Mouse (Mus musculus): ENCODE measurements at regions not wholly inside any gene's neighbourhood (a gene's known extent, or its start where the extent isn't known, plus 50 kb on each side); places are given as distances from the start of the nearest gene placed in this dataset.

- Histone ChIP-seq H3K36me3 (ENCODE audit: control insufficient read depth, insufficient read depth) (no peaks in the 10 kb centered on the region), H3K79me2 (ENCODE audit: control insufficient read depth, insufficient read depth) (no peaks in the 10 kb centered on the region), H3K4me3 (ENCODE audit: insufficient read depth, poor library complexity, severe bottlenecking) (no peak overlapping the region), H3ac (ENCODE audit: control insufficient read depth, insufficient read length, low read depth) (no peak overlapping the region), H3K27me3 (ENCODE audit: control insufficient read depth, insufficient read depth, insufficient read length) (no peaks in the 10 kb centered on the region), H3K79me3 (ENCODE audit: low read depth) (no peaks in the 10 kb centered on the region)
- peak; percentile 34 for TF ChIP-seq CEBPB (IDR thresholded peaks at IDR 0.05; ENCODE audit: low read depth)
- TF ChIP-seq USF1 (IDR thresholded peaks at IDR 0.05; ENCODE audit: low read depth) = no peak
These were observed 55.9 kb upstream of the Fmod start for GRCm38 (mm10) chr1:133981185-133981584.

- H3ac ChIP-seq (ENCODE audit: control insufficient read depth, insufficient read length, low read depth) = no peak overlapping the region
- no peaks in the 10 kb centered on the region for H3K27me3 ChIP-seq (ENCODE audit: control insufficient read depth, insufficient read depth, insufficient read length)
- H3K79me3 ChIP-seq (ENCODE audit: low read depth) = no peaks in the 10 kb centered on the region
- H3K4me3 ChIP-seq (ENCODE audit: insufficient read depth, poor library complexity, severe bottlenecking) = no peak overlapping the region
- H3K79me2 ChIP-seq (ENCODE audit: control insufficient read depth, insufficient read depth) = no peaks in the 10 kb centered on the region
- TF ChIP-seq MYOD1 (IDR thresholded peaks at IDR 0.05; ENCODE audit: control insufficient read depth, insufficient read length, low read depth) = no peak
- no peak for TF ChIP-seq MYOG (IDR thresholded peaks at IDR 0.05; ENCODE audit: control insufficient read depth, extremely low read depth, insufficient read length)
- no peak for TF ChIP-seq CTCF (IDR thresholded peaks at IDR 0.05; ENCODE audit: control insufficient read depth, insufficient read depth, insufficient read length)
- TF ChIP-seq FOSL1 (IDR thresholded peaks at IDR 0.05; ENCODE audit: insufficient read depth, low read length, poor library complexity, severe bottlenecking) = peak; percentile 33
- peak; percentile 52 for TF ChIP-seq MAX (IDR thresholded peaks at IDR 0.05)
- peak; percentile 74 for TF ChIP-seq USF1 (IDR thresholded peaks at IDR 0.05; ENCODE audit: low read depth)
- no peak for TF ChIP-seq CEBPB (IDR thresholded peaks at IDR 0.05; ENCODE audit: low read depth)
- H3K36me3 ChIP-seq (ENCODE audit: control insufficient read depth, insufficient read depth) = no peaks in the 10 kb centered on the region
These were observed 57.2 kb upstream of the Prelp start for GRCm38 (mm10) chr1:133978271-133978988.

GRCm38 (mm10) chr1:133977260-133977659 lies 56.0 kb upstream of the Prelp start:
- H3K79me2 ChIP-seq (ENCODE audit: control insufficient read depth, insufficient read depth) = no peaks in the 10 kb centered on the region
- TF ChIP-seq USF1 (IDR thresholded peaks at IDR 0.05; ENCODE audit: low read depth) (no peak), CTCF (IDR thresholded peaks at IDR 0.05; ENCODE audit: control insufficient read depth, insufficient read depth, insufficient read length) (no peak), MAX (IDR thresholded peaks at IDR 0.05) (no peak)
- H3ac ChIP-seq (ENCODE audit: control insufficient read depth, insufficient read length, low read depth) = no peak overlapping the region
- H3K27me3 ChIP-seq (ENCODE audit: control insufficient read depth, insufficient read depth, insufficient read length) = no peaks in the 10 kb centered on the region
- H3K79me3 ChIP-seq (ENCODE audit: low read depth) = no peaks in the 10 kb centered on the region
- H3K4me3 ChIP-seq (ENCODE audit: insufficient read depth, poor library complexity, severe bottlenecking) = no peak overlapping the region
- H3K36me3 ChIP-seq (ENCODE audit: control insufficient read depth, insufficient read depth) = no peaks in the 10 kb centered on the region

GRCm38 (mm10) chr1:133973801-133974200 lies 52.6 kb upstream of the Prelp start:
- H3ac ChIP-seq (ENCODE audit: control insufficient read depth, insufficient read length, low read depth) = no peak overlapping the region
- no peaks in the 10 kb centered on the region for H3K27me3 ChIP-seq (ENCODE audit: control insufficient read depth, insufficient read depth, insufficient read length)
- H3K79me3 ChIP-seq (ENCODE audit: low read depth) = no peaks in the 10 kb centered on the region
- no peaks in the 10 kb centered on the region for H3K79me2 ChIP-seq (ENCODE audit: control insufficient read depth, insufficient read depth)
- TF ChIP-seq CEBPB (IDR thresholded peaks at IDR 0.05; ENCODE audit: low read depth) = no peak
- no peak for TF ChIP-seq FOSL1 (IDR thresholded peaks at IDR 0.05; ENCODE audit: insufficient read depth, low read length, poor library complexity, severe bottlenecking)
- TF ChIP-seq MYOD1 (IDR thresholded peaks at IDR 0.05; ENCODE audit: control insufficient read depth, insufficient read length, low read depth) = no peak
- no peak for TF ChIP-seq MAX (IDR thresholded peaks at IDR 0.05)
- TF ChIP-seq CTCF (IDR thresholded peaks at IDR 0.05; ENCODE audit: control insufficient read depth, insufficient read depth, insufficient read length) = no peak
- TF ChIP-seq MYOG (IDR thresholded peaks at IDR 0.05; ENCODE audit: control insufficient read depth, extremely low read depth, insufficient read length) = no peak
- no peak for TF ChIP-seq USF1 (IDR thresholded peaks at IDR 0.05; ENCODE audit: low read depth)
- no peaks in the 10 kb centered on the region for H3K36me3 ChIP-seq (ENCODE audit: control insufficient read depth, insufficient read depth)
- no peak overlapping the region for H3K4me3 ChIP-seq (ENCODE audit: insufficient read depth, poor library complexity, severe bottlenecking)

GRCm38 (mm10) chr1:133971290-133971689 lies 50.1 kb upstream of the Prelp start:
- no peaks in the 10 kb centered on the region for H3K79me3 ChIP-seq (ENCODE audit: low read depth)
- H3K4me3 ChIP-seq (ENCODE audit: insufficient read depth, poor library complexity, severe bottlenecking) = no peak overlapping the region
- TF ChIP-seq MAX (IDR thresholded peaks at IDR 0.05) = no peak
- no peak for TF ChIP-seq FOSL1 (IDR thresholded peaks at IDR 0.05; ENCODE audit: insufficient read depth, low read length, poor library complexity, severe bottlenecking)
- TF ChIP-seq USF1 (IDR thresholded peaks at IDR 0.05; ENCODE audit: low read depth) = no peak
- no peak for TF ChIP-seq MYOD1 (IDR thresholded peaks at IDR 0.05; ENCODE audit: control insufficient read depth, insufficient read length, low read depth)
- no peak for TF ChIP-seq CEBPB (IDR thresholded peaks at IDR 0.05; ENCODE audit: low read depth)
- TF ChIP-seq CTCF (IDR thresholded peaks at IDR 0.05; ENCODE audit: control insufficient read depth, insufficient read depth, insufficient read length) = no peak
- no peak for TF ChIP-seq MYOG (IDR thresholded peaks at IDR 0.05; ENCODE audit: control insufficient read depth, extremely low read depth, insufficient read length)
- H3K79me2 ChIP-seq (ENCODE audit: control insufficient read depth, insufficient read depth) = no peaks in the 10 kb centered on the region
- H3K27me3 ChIP-seq (ENCODE audit: control insufficient read depth, insufficient read depth, insufficient read length) = no peaks in the 10 kb centered on the region
- no peaks in the 10 kb centered on the region for H3K36me3 ChIP-seq (ENCODE audit: control insufficient read depth, insufficient read depth)
- H3ac ChIP-seq (ENCODE audit: control insufficient read depth, insufficient read length, low read depth) = no peak overlapping the region

Data from C2C12 (cell line).